Mouse (Mus musculus) ovary, postnatal 10 days (tissue): Measurements from ENCODE around the gene Eea1.
A peak's percentile ranks its signal among the peaks of the same experiment; 100 is the strongest.
"Not testable (repeated sequence)": the region's sequence is repeated elsewhere in the genome, so short reads cannot be mapped to it uniquely, and the experiment has no call there.

Experiments used
- DNase-seq: peaks from one replicate; pipeline ENCODE4 v3.0.0; 2022; ENCODE audit warnings: low spot score

The Eea1 gene

GRCm38 (mm10) chr10:95940046-95940900, at the start of gene Eea1:
Gene Eea1 (plus strand): TSS chr10:95940650.
- DNase-seq, result peak; percentile 76

- no peak for DNase-seq
Observed at GRCm38 (mm10) chr10:95891214-95891960, 49.1 kb upstream of the Eea1 start.

GRCm38 (mm10) chr10:95892132-95892531, 48.3 kb upstream of the Eea1 start:
- DNase-seq, result no peak

- DNase-seq, result no peak
Observed at GRCm38 (mm10) chr10:95893291-95893932, 47.0 kb upstream of the Eea1 start.

GRCm38 (mm10) chr10:95894036-95894855, 46.2 kb upstream of the Eea1 start:
- DNase-seq, result no peak

GRCm38 (mm10) chr10:95894856-95895386, 45.5 kb upstream of the Eea1 start:
- peak; percentile 17 for DNase-seq

- DNase-seq, result no peak
Observed at GRCm38 (mm10) chr10:95898471-95899154, 41.8 kb upstream of the Eea1 start.

- no peak for DNase-seq
Observed at GRCm38 (mm10) chr10:95904668-95905067, 35.8 kb upstream of the Eea1 start.

- DNase-seq, result no peak
Observed at GRCm38 (mm10) chr10:95909246-95909909, 31.1 kb upstream of the Eea1 start.

- DNase-seq, result no peak
Observed at GRCm38 (mm10) chr10:95911016-95911415, 29.4 kb upstream of the Eea1 start.

- no peak for DNase-seq
Observed at GRCm38 (mm10) chr10:95914434-95915174, 25.8 kb upstream of the Eea1 start.

- no peak for DNase-seq
Observed at GRCm38 (mm10) chr10:95918716-95919115, 21.7 kb upstream of the Eea1 start.

GRCm38 (mm10) chr10:95923263-95924217, 16.9 kb upstream of the Eea1 start:
- DNase-seq, result no peak

- DNase-seq, result not testable (repeated sequence)
Observed at GRCm38 (mm10) chr10:95933631-95934030, 6.8 kb upstream of the Eea1 start.

- no peak for DNase-seq
Observed at GRCm38 (mm10) chr10:95940901-95941767, 684 bp downstream of the Eea1 start.

- DNase-seq, result no peak
Observed at GRCm38 (mm10) chr10:95941768-95942425, 1.4 kb downstream of the Eea1 start.

- DNase-seq, result no peak
Observed at GRCm38 (mm10) chr10:95945086-95945485, 4.6 kb downstream of the Eea1 start.
